Mouse (Mus musculus) limb, embryonic 13.5 days (tissue): ENCODE measurements around the gene Evc. TPM values are rescaled to one million over a fixed set of nuclear protein-coding genes. Genes with fewer than 3 reads are reported as not detected.

Experiments
- polyA plus RNA-seq: library from polyadenylated mRNA; unstranded; fragments of >200 nt; fragmentation: Nextera tagmentation; extraction: Ambion mirVana; gene quantifications from 2 replicates; pipeline ENCODE4 v1.2.1, GENCODE M21; 2015

Evc gene
- polyA plus RNA-seq, 1 experiment from 2014 or later: 33.2 TPM

Other genes with a start within 250 kb of the Evc start
- gene Crmp1, start 95.0 kb downstream of the Evc start, polyA plus RNA-seq: 14.5 and 15.7 TPM in 2 replicates
- 23.7 and 26.6 TPM in 2 replicates for gene Evc2, start 1.6 kb upstream of the Evc start, polyA plus RNA-seq